Mouse (Mus musculus) neutrophil, adult 5-6 weeks (primary cell): ENCODE data around the gene Hecw1. TPM values are rescaled to one million over a fixed set of nuclear protein-coding genes. Genes with fewer than 3 reads are reported as not detected.

ENCODE experiments used
- ATAC-seq: fragments of 151-379, 151-347 bp; 2 replicates; pipeline ENCODE4 v1.8.0; 2017; ENCODE audit warnings: mild to moderate bottlenecking, moderate TSS enrichment; ENCODE audit not compliant: insufficient number of reproducible peaks, poor library complexity, low FRiP score, severe bottlenecking; ENCODE audit errors: extremely low read depth
- total RNA-seq: library from RNA; stranded (forward); fragments of 200-1000 nt; gene quantifications from 2 replicates; pipeline ENCODE4 v1.2.3, GENCODE M21; 2017

The Hecw1 gene
- 0.12 TPM in 1 of 2 replicates, not detected in the other for total RNA-seq

- no peak for ATAC-seq
Measured at GRCm38 (mm10) chr13:14522906-14523269, at the start of gene Hecw1. Gene Hecw1, minus strand, starts transcription at chr13:14523228.

GRCm38 (mm10) chr13:14561336-14561735 lies 38.3 kb upstream of the Hecw1 start:
- no peak for ATAC-seq

- no peak for ATAC-seq
Measured at GRCm38 (mm10) chr13:14552628-14553027, 29.6 kb upstream of the Hecw1 start.

- no peak for ATAC-seq
Measured at GRCm38 (mm10) chr13:14542860-14543259, 19.8 kb upstream of the Hecw1 start.

- no peak for ATAC-seq
Measured at GRCm38 (mm10) chr13:14522128-14522905, 711 bp downstream of the Hecw1 start.

- no peak for ATAC-seq
Measured at GRCm38 (mm10) chr13:14521746-14522127, 1.3 kb downstream of the Hecw1 start.

GRCm38 (mm10) chr13:14519605-14520004 lies 3.4 kb downstream of the Hecw1 start:
- no peak for ATAC-seq

- ATAC-seq = no peak
Measured at GRCm38 (mm10) chr13:14517478-14517877, 5.5 kb downstream of the Hecw1 start.

- no peak for ATAC-seq
Measured at GRCm38 (mm10) chr13:14515106-14515505, 7.9 kb downstream of the Hecw1 start.

GRCm38 (mm10) chr13:14513934-14514333 lies 9.1 kb downstream of the Hecw1 start:
- no peak for ATAC-seq

GRCm38 (mm10) chr13:14506765-14507164 lies 16.3 kb downstream of the Hecw1 start:
- ATAC-seq = no peak

GRCm38 (mm10) chr13:14500251-14500650 lies 22.8 kb downstream of the Hecw1 start:
- ATAC-seq = no peak

GRCm38 (mm10) chr13:14498780-14499179 lies 24.2 kb downstream of the Hecw1 start:
- no peak for ATAC-seq

GRCm38 (mm10) chr13:14496954-14497353 lies 26.1 kb downstream of the Hecw1 start:
- ATAC-seq = no peak

GRCm38 (mm10) chr13:14487812-14488211 lies 35.2 kb downstream of the Hecw1 start:
- ATAC-seq = no peak

GRCm38 (mm10) chr13:14471121-14471520 lies 51.9 kb downstream of the Hecw1 start:
- no peak for ATAC-seq

GRCm38 (mm10) chr13:14467517-14467916 lies 55.5 kb downstream of the Hecw1 start:
- no peak for ATAC-seq

- ATAC-seq = no peak
Measured at GRCm38 (mm10) chr13:14461036-14461435, 62.0 kb downstream of the Hecw1 start.

GRCm38 (mm10) chr13:14457043-14457442 lies 66.0 kb downstream of the Hecw1 start:
- no peak for ATAC-seq

GRCm38 (mm10) chr13:14439540-14439939 lies 83.5 kb downstream of the Hecw1 start:
- no peak for ATAC-seq
